ENCODE assay signal across 8 mouse cellular contexts in the genomic region with DNA sequence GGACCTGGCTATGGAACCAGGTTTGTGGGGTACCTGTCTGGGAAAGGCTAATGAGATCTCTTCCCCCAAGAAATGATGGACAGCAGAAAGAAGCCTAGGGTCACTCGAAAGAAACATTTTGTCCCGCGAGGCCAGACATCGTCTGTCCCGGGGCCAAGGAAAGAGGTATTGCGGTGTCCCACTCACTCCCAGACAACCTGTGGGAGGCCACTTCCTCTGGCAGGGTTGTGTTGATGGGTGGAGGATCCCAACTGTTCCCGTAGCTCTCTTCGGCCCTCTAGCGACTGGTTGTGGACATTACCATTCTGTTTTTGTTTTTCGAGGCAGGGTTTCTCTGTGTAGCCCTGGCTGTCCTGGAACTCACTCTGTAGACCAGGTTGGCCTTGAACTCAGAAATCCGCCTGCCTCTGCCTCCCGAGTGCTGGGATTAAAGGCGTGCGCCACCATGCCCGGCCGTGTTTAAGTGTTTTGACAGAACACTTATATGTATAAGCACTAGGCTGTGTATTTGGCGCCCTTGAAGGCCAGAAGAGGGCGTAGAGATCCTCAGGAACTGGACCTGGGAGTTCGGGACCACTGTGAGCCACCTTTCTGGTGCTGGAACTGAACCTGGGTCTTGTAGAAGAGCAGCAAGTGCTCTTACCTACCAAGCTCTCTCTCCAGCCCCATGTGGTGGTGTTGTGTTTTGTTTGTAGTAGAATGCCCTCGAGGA. TPM values are rescaled to one million over a fixed set of nuclear protein-coding genes. Genes with fewer than 3 reads are reported as not detected.
A peak's percentile ranks its signal among the peaks of the same experiment; 100 is the strongest.
DNase-seq lines count a peak whose midpoint lies in the region; ATAC-seq and TF ChIP-seq lines count a peak whose summit lies in the region.

No protein-coding gene starts in this region.

- peaks cover 44% of the 10 kb centered on the region for H3K27me3 ChIP-seq in hindbrain, embryonic 15.5 days
- H3K27me3 ChIP-seq in small intestine, adult 2 months (ENCODE audit: control insufficient read depth, insufficient read depth, low read length): 0 out of 2 replicates have a peak, but pooled peaks cover 5% of the 10 kb centered on the region

- peak overlapping the region; percentile 44 for H3K4me3 ChIP-seq in hindbrain, embryonic 15.5 days
- peak overlapping the region; percentile 82 for H3K4me3 ChIP-seq in small intestine, adult 2 months (ENCODE audit: low read depth, low read length)

- DNase-seq in left cerebral cortex, adult 18-20 months (ENCODE audit: low spot score in 2 of 2): peak; percentile 68 to 74
- DNase-seq in left cerebral cortex, adult 11 months (ENCODE audit: low spot score): no peak
- peak; percentile 84 to 87 for DNase-seq in cerebellum, postnatal 10 days
- DNase-seq in frontal cortex, postnatal 36 days (ENCODE audit: low spot score in 2 of 2): peak; percentile 69 to 73
- DNase-seq in left cerebral cortex, postnatal 14 days (ENCODE audit: low spot score in 2 of 2): peak; percentile 67 to 73
- peak; percentile 84 for DNase-seq in mesoderm, embryonic 11.5 days (ENCODE audit: low read depth, low spot score)

- peak; percentile 65; the same call in 1 of the 2 replicates for TF ChIP-seq CTCF in small intestine, adult 2 months (IDR thresholded peaks at IDR 0.05; ENCODE audit: extremely low read depth, insufficient read length, insufficient replicate concordance, low read depth, low read length)

- peak overlapping the region; percentile 87 for H3K4me2 ChIP-seq in hindbrain, embryonic 15.5 days

- ATAC-seq in hindbrain, embryonic 15.5 days (ENCODE audit: low FRiP score, low read depth): no peak

- peaks cover 43% of the 10 kb centered on the region for H3K4me1 ChIP-seq in hindbrain, embryonic 15.5 days (replicated peaks)
- peaks cover 22% of the 10 kb centered on the region for H3K4me1 ChIP-seq in small intestine, adult 2 months (ENCODE audit: control insufficient read depth, insufficient read depth, insufficient read length, low read length)

- no peak; the same call in 1 of the 2 replicates for TF ChIP-seq POLR2A in small intestine, adult 2 months (IDR thresholded peaks at IDR 0.05; ENCODE audit: low read depth, low read length)

- WGBS in hindbrain, embryonic 15.5 days: 21% methylated on average over 20 of the region's 20 CpGs
- WGBS in small intestine, adult 2 months: 15% methylated on average over 20 of the region's 20 CpGs

- no peak overlapping the region for H3K27ac ChIP-seq in hindbrain, embryonic 15.5 days (replicated peaks)
- H3K27ac ChIP-seq in small intestine, adult 2 months (ENCODE audit: insufficient read depth, low read depth, low read length): peak overlapping the region; percentile 59; the same call in 1 of the 2 replicates

- 0 out of 2 replicates have a peak overlapping the region, but pooled peaks have one; percentile 32 for H3K9ac ChIP-seq in hindbrain, embryonic 15.5 days

- peaks cover 20% of the 10 kb centered on the region for H3K36me3 ChIP-seq in hindbrain, embryonic 15.5 days
- H3K36me3 ChIP-seq in small intestine, adult 2 months (ENCODE audit: control insufficient read depth, insufficient read depth, low read length): peaks cover 8% of the 10 kb centered on the region; the same call in 1 of the 2 replicates

- intact Hi-C loops in left cerebral cortex, postnatal 14 days (cut with DNase I): loop anchor here (5.0 kb wide), 1 partner anchor 42 kb away; the partner anchor contains the start of gene Prpsap1

- H3K9me3 ChIP-seq in hindbrain, embryonic 15.5 days: no peaks in the 10 kb centered on the region

RNA-seq across cellular contexts. Expression of gene Sphk1, which starts 3.6 kb away (rescaled TPM):
- total RNA-seq in left cerebral cortex, adult 18-20 months (2021): 1 to 10 TPM; 7.9 to 9.9 TPM
- 8.4 and 11.0 TPM in 2 replicates for polyA plus RNA-seq in hindbrain, embryonic 15.5 days (2015; fragmentation: Nextera tagmentation; extraction: Ambion mirVana)
- total RNA-seq in left cerebral cortex, postnatal 14 days (2021): 1 to 10 TPM; 4.7 to 5.9 TPM
- 19.5 and 47.9 TPM in 2 replicates for polyA plus RNA-seq in small intestine, adult 2 months (2012; rRNA removed)

RNA-seq across cellular contexts. Expression of gene Prpsap1, which starts 40.3 kb away (rescaled TPM):
- 10 to 100 TPM; 82.7 to 89.4 TPM for total RNA-seq in left cerebral cortex, adult 18-20 months (2021)
- 181 and 186 TPM in 2 replicates for polyA plus RNA-seq in hindbrain, embryonic 15.5 days (2015; fragmentation: Nextera tagmentation; extraction: Ambion mirVana)
- total RNA-seq in left cerebral cortex, postnatal 14 days (2021): 10 to 100 TPM; 70.6 to 82.9 TPM
- 209 and 451 TPM in 2 replicates for polyA plus RNA-seq in small intestine, adult 2 months (2012; rRNA removed)

RNA-seq across cellular contexts. Expression of gene Ube2o, which starts 46.9 kb away (rescaled TPM):
- total RNA-seq in left cerebral cortex, adult 18-20 months (2021): 100 to 1,000 TPM; 123 TPM
- polyA plus RNA-seq in hindbrain, embryonic 15.5 days (2015; fragmentation: Nextera tagmentation; extraction: Ambion mirVana): 35.0 and 36.7 TPM in 2 replicates
- total RNA-seq in left cerebral cortex, postnatal 14 days (2021): 100 to 1,000 TPM; 134 to 139 TPM
- 7.2 and 7.9 TPM in 2 replicates for polyA plus RNA-seq in small intestine, adult 2 months (2012; rRNA removed)

RNA-seq across cellular contexts. Expression of gene Aanat, which starts 51.9 kb away (rescaled TPM):
- total RNA-seq in left cerebral cortex, adult 18-20 months (2021): 1 to 10 TPM in 1 of 2 experiments, under 1 TPM in 1; 0.56 to 1.4 TPM
- polyA plus RNA-seq in hindbrain, embryonic 15.5 days (2015; fragmentation: Nextera tagmentation; extraction: Ambion mirVana): 0.14 TPM in 1 of 2 replicates, not detected in the other
- under 1 TPM; 0.34 to 0.35 TPM for total RNA-seq in left cerebral cortex, postnatal 14 days (2021)
- not detected in 2 replicates for polyA plus RNA-seq in small intestine, adult 2 months (2012; rRNA removed)
